Comparison of ENCODE assay signal across 11 mouse cellular contexts in genomic region chr2:167507719-167508385, GRCm38 (mm10).
"Had no signal": no experiment of that assay in that cellular context is flagged by ENCODE, and none has a peak within 500 bp of the region (broad histone marks: within the 10 kb centered on the region; RNA-seq: fewer than 3 reads in every experiment).

No protein-coding gene starts in this region.

- H3K9me3 ChIP-seq: limb, embryonic 10.5 days; liver, embryonic 15.5 days; midbrain, embryonic 15.5 days; neural tube, embryonic 12.5 days had no signal

- H3K27ac ChIP-seq: limb, embryonic 10.5 days; liver, embryonic 15.5 days; midbrain, embryonic 15.5 days; neural tube, embryonic 12.5 days had no signal

- H3K27me3 ChIP-seq: liver, embryonic 15.5 days; midbrain, embryonic 15.5 days; neural tube, embryonic 12.5 days had no signal

- H3K9ac ChIP-seq: liver, embryonic 15.5 days; lung, embryonic 14.5 days; midbrain, embryonic 15.5 days; neural tube, embryonic 12.5 days had no signal

- H3K4me2 ChIP-seq: liver, embryonic 11.5 days; liver, embryonic 15.5 days; lung, embryonic 14.5 days; midbrain, embryonic 11.5 days; midbrain, embryonic 15.5 days; neural tube, embryonic 12.5 days had no signal

- ATAC-seq: midbrain, embryonic 15.5 days had no signal

- DNase-seq: kidney, adult 18-20 months; kidney, postnatal 10 days; lung, embryonic 14.5 days; thymus, adult 18-20 months; thymus, postnatal 14 days had no signal

- H3K4me3 ChIP-seq: limb, embryonic 10.5 days; liver, embryonic 15.5 days; midbrain, embryonic 15.5 days; neural tube, embryonic 12.5 days had no signal
